Mouse (Mus musculus): ENCODE measurements around the gene Oosp1. TPM values are rescaled to one million over a fixed set of nuclear protein-coding genes. Genes with fewer than 3 reads are reported as not detected.

Gene Oosp1
- polyA plus RNA-seq, 1 experiment from 2014 or later = not detected

DNA sequence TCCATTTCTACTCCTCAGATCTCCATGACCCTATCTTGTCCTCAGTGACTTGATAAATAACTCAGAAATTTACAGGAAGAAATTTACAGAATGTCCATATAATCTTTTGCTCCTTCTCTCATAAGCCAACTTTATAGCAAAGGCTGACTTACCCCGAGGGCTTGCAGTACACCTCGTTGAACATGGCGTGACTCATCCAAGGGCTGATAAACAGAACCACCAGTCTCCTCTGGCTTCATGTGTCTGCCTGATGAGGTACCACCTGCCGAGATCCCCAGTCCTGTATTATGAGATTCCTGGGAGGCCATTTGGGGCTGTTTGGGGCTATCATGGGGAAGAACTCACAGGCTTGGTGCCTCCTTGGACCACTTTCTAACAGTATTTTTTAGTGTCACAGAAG, 51.9 kb downstream of the Oosp1 start:
- Histone ChIP-seq H3K4me3 (ENCODE audit: low read depth, low read length) (no peak overlapping the region), H3K9me3 (replicated peaks; ENCODE audit: control insufficient read depth, low read length) (no peaks in the 10 kb centered on the region), H3K4me2 (ENCODE audit: low read depth, low read length) (no peak overlapping the region), H3K27me3 (ENCODE audit: control insufficient read depth, insufficient read depth, low read depth, low read length) (no peaks in the 10 kb centered on the region), H3K36me3 (ENCODE audit: control insufficient read depth, insufficient read depth) (no peaks in the 10 kb centered on the region), H3K9ac (ENCODE audit: low read depth, low read length) (no peak overlapping the region), H3K27ac (ENCODE audit: low read length) (no peak overlapping the region), H3K4me1 (ENCODE audit: control insufficient read depth, low read depth, low read length) (no peaks in the 10 kb centered on the region)
- WGBS (ENCODE audit: insufficient replicate concordance) = 44% methylated on average over 4 of the region's 4 CpGs
- no peak for ATAC-seq (ENCODE audit: low read depth)

DNA sequence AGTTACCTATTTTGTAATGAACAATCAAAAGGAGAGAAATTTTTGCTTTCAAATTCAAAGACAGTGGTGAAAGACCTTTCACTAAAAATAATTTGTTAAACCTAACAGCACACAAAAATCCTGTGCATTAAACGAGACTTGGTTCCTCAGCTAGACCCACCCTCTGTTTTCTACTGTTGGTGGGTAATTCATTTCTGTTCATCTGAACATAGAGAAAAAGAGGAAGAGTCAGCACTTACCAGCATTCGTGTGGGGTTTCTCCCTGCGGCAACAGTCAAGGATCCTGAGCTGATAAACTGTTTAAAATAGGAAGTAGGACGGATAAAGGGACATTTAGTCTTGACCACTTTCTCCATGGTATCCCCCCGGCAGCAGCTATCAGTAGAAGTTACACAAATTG, 55.4 kb downstream of the Oosp1 start:
- H3K4me1 ChIP-seq (ENCODE audit: control insufficient read depth, low read depth, low read length) = no peaks in the 10 kb centered on the region
- H3K9me3 ChIP-seq (replicated peaks; ENCODE audit: control insufficient read depth, low read length) = no peaks in the 10 kb centered on the region
- H3K27me3 ChIP-seq (ENCODE audit: control insufficient read depth, insufficient read depth, low read depth, low read length) = no peaks in the 10 kb centered on the region
- no peak overlapping the region for H3K27ac ChIP-seq (ENCODE audit: low read length)
- 23% methylated on average over 5 of the region's 5 CpGs for WGBS (ENCODE audit: insufficient replicate concordance)
- H3K4me3 ChIP-seq (ENCODE audit: low read depth, low read length) = no peak overlapping the region
- no peak for ATAC-seq (ENCODE audit: low read depth)
- no peak overlapping the region for H3K9ac ChIP-seq (ENCODE audit: low read depth, low read length)
- no peak overlapping the region for H3K4me2 ChIP-seq (ENCODE audit: low read depth, low read length)
- H3K36me3 ChIP-seq (ENCODE audit: control insufficient read depth, insufficient read depth) = no peaks in the 10 kb centered on the region

DNA sequence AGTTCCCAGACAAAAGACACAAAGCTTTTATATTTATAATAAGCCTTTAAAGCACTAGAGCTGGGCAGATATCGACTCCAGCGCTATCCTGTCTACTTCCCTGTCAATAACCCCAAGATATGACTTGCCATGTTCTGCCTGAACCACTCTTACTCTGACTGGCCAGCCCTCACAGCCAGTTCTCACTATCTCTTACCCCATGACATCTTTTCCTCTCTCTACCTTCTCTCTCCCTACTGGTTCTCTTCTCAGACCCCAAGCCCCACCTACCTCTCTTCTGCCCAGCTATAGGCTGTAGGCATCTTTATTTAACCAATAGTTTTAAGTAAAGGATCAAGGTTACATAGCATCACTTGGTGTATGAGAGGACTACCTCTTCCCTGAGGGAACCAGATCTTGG, 56.6 kb downstream of the Oosp1 start:
- no peak overlapping the region for H3K9ac ChIP-seq (ENCODE audit: low read depth, low read length)
- H3K4me2 ChIP-seq (ENCODE audit: low read depth, low read length) = no peak overlapping the region
- H3K27me3 ChIP-seq (ENCODE audit: control insufficient read depth, insufficient read depth, low read depth, low read length) = no peaks in the 10 kb centered on the region
- H3K4me3 ChIP-seq (ENCODE audit: low read depth, low read length) = no peak overlapping the region
- H3K36me3 ChIP-seq (ENCODE audit: control insufficient read depth, insufficient read depth) = no peaks in the 10 kb centered on the region
- H3K9me3 ChIP-seq (replicated peaks; ENCODE audit: control insufficient read depth, low read length) = no peaks in the 10 kb centered on the region
- H3K4me1 ChIP-seq (ENCODE audit: control insufficient read depth, low read depth, low read length) = no peaks in the 10 kb centered on the region
- ATAC-seq (ENCODE audit: low read depth) = no peak
- WGBS (ENCODE audit: insufficient replicate concordance) = 52% methylated on average over 2 of the region's 2 CpGs
- H3K27ac ChIP-seq (ENCODE audit: low read length) = no peak overlapping the region

DNA sequence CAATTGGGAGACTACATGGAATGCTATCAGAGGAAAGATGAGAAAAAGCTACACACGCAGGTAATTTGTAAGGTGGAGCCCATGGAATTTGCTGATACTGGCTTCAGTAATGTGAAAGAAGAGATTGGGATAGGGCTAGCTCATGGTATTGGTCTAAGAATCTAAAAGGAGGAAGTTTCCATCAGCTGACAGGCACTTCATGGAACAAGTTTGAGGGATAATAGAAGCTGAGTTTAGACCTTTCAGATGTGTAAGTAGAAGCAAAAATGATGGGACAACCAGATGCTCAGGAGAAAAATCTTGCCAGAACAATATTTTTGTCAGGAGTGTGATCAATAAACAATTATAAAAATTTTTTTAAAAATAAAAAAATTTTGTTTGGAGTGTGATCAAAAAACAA, 57.2 kb downstream of the Oosp1 start:
- no peaks in the 10 kb centered on the region for H3K27me3 ChIP-seq (ENCODE audit: control insufficient read depth, insufficient read depth, low read depth, low read length)
- H3K9me3 ChIP-seq (replicated peaks; ENCODE audit: control insufficient read depth, low read length) = no peaks in the 10 kb centered on the region
- H3K4me3 ChIP-seq (ENCODE audit: low read depth, low read length) = no peak overlapping the region
- no peaks in the 10 kb centered on the region for H3K4me1 ChIP-seq (ENCODE audit: control insufficient read depth, low read depth, low read length)
- H3K36me3 ChIP-seq (ENCODE audit: control insufficient read depth, insufficient read depth) = no peaks in the 10 kb centered on the region
- no peak overlapping the region for H3K4me2 ChIP-seq (ENCODE audit: low read depth, low read length)
- H3K9ac ChIP-seq (ENCODE audit: low read depth, low read length) = no peak overlapping the region
- no peak for ATAC-seq (ENCODE audit: low read depth)
- H3K27ac ChIP-seq (ENCODE audit: low read length) = no peak overlapping the region
- 74% methylated on average over 1 of the region's 1 CpGs for WGBS (ENCODE audit: insufficient replicate concordance)

DNA sequence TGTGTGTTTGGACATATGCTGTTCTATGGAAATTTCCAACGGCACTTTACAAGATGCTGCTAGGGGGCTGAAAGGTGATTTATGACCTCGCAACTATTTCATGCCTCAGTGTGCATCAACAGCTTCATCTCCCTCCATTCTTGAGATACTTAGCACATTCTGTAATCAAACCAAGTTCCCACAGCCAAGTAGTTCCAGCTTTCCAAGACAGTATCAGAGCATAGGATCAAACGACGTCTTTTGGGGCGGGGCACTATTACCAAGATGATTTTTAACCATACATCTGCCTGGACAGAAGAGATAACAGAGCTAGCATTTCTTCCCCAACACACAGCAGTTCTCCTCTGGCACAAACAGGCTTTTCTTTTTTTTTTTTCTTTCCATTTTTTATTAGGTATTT, 65.7 kb downstream of the Oosp1 start:
- Histone ChIP-seq H3K36me3 (ENCODE audit: control insufficient read depth, insufficient read depth) (no peaks in the 10 kb centered on the region), H3K27me3 (ENCODE audit: control insufficient read depth, insufficient read depth, low read depth, low read length) (no peaks in the 10 kb centered on the region), H3K9ac (ENCODE audit: low read depth, low read length) (no peak overlapping the region), H3K4me3 (ENCODE audit: low read depth, low read length) (no peak overlapping the region), H3K4me2 (ENCODE audit: low read depth, low read length) (no peak overlapping the region), H3K27ac (ENCODE audit: low read length) (no peak overlapping the region), H3K9me3 (replicated peaks; ENCODE audit: control insufficient read depth, low read length) (no peaks in the 10 kb centered on the region), H3K4me1 (ENCODE audit: control insufficient read depth, low read depth, low read length) (peaks cover 7% of the 10 kb centered on the region)
- ATAC-seq (ENCODE audit: low read depth) = peak; percentile 93
- 30% methylated on average over 5 of the region's 5 CpGs for WGBS (ENCODE audit: insufficient replicate concordance)

DNA sequence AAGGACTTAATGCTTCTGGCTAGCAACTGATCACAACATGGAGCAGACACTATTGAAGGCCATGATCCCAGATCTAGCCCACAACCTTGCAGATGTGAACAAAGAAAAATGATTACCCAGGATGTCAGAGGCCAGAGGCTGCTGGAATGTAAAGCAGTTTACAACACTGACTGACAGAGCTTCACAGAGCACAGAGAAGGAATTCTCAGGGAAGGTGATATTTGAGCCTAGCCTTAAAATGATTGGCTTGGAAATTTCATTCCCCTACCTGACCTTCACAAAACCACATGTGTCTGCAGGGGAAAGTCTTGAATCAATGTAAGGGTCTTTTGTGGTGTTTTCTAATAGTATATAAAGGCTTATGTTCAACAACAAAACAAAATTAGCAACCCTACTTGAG, 66.2 kb downstream of the Oosp1 start:
- no peaks in the 10 kb centered on the region for H3K36me3 ChIP-seq (ENCODE audit: control insufficient read depth, insufficient read depth)
- H3K4me2 ChIP-seq (ENCODE audit: low read depth, low read length) = no peak overlapping the region
- no peaks in the 10 kb centered on the region for H3K9me3 ChIP-seq (replicated peaks; ENCODE audit: control insufficient read depth, low read length)
- no peak overlapping the region for H3K27ac ChIP-seq (ENCODE audit: low read length)
- H3K4me1 ChIP-seq (ENCODE audit: control insufficient read depth, low read depth, low read length) = peaks cover 7% of the 10 kb centered on the region
- no peak overlapping the region for H3K9ac ChIP-seq (ENCODE audit: low read depth, low read length)
- no peak overlapping the region for H3K4me3 ChIP-seq (ENCODE audit: low read depth, low read length)
- H3K27me3 ChIP-seq (ENCODE audit: control insufficient read depth, insufficient read depth, low read depth, low read length) = no peaks in the 10 kb centered on the region
- no peak for ATAC-seq (ENCODE audit: low read depth)

DNA sequence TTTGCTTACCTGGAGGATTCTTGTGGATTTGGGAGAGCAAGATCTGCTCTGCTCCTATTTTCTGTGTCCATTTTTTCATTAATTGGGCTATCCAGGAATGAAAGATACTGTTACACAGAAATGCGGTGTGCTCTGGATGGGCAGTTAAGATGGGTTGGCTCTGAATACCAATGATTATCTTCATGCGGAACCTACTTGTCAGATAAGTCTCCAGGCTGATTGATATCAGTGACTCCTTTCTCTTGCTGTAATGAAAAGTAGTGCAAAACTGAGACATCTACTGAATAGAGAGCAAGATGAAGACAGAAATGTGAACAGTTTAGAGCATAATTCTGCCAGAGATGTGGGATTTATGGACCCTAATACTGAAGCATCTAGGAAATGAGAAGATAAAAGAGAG, 67.4 kb downstream of the Oosp1 start, which contains the start of gene Ms4a2:
Ms4a2 (minus strand) TSS at position 169 of the 400 bp plus-strand sequence.
- 46% methylated on average over 2 of the region's 2 CpGs for WGBS (ENCODE audit: insufficient replicate concordance)
- Histone ChIP-seq H3K27ac (ENCODE audit: low read length) (no peak within 1 kb of the TSS), H3K27me3 (ENCODE audit: control insufficient read depth, insufficient read depth, low read depth, low read length) (no peaks in the 10 kb centered on the region), H3K36me3 (ENCODE audit: control insufficient read depth, insufficient read depth) (no peaks in the 10 kb centered on the region), H3K9ac (ENCODE audit: low read depth, low read length) (no peak within 1 kb of the TSS), H3K4me1 (ENCODE audit: control insufficient read depth, low read depth, low read length) (peaks cover 9% of the 10 kb centered on the region), H3K4me3 (ENCODE audit: low read depth, low read length) (no peak within 1 kb of the TSS), H3K9me3 (replicated peaks; ENCODE audit: control insufficient read depth, low read length) (no peaks in the 10 kb centered on the region), H3K4me2 (ENCODE audit: low read depth, low read length) (no peak within 1 kb of the TSS)
- ATAC-seq (ENCODE audit: low read depth) = no peak

DNA sequence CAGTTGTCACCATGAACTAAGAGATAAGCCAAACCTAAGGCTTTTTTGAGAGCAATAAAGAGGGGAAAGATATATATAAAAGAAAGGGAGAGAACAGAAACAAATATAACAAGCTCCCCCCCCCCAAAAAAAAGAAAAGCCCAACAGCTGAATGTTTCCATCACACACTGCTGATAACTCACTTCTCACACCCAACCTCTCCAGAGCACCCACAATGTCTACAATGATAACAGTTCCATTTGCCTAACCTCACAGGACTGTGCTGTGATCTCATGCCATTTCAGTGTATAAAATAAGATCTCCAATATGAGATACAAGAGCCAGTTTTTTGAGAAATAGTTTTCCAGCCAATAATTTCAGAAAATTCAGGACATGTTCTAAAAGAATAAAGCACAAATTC, 73.0 kb downstream of the Oosp1 start:
- ATAC-seq (ENCODE audit: low read depth) = peak; percentile 80
- Histone ChIP-seq H3K27ac (ENCODE audit: low read length) (no peak overlapping the region), H3K9me3 (replicated peaks; ENCODE audit: control insufficient read depth, low read length) (no peaks in the 10 kb centered on the region), H3K4me2 (ENCODE audit: low read depth, low read length) (no peak overlapping the region), H3K4me1 (ENCODE audit: control insufficient read depth, low read depth, low read length) (peaks cover 6% of the 10 kb centered on the region), H3K36me3 (ENCODE audit: control insufficient read depth, insufficient read depth) (no peaks in the 10 kb centered on the region), H3K4me3 (ENCODE audit: low read depth, low read length) (no peak overlapping the region), H3K27me3 (ENCODE audit: control insufficient read depth, insufficient read depth, low read depth, low read length) (no peaks in the 10 kb centered on the region), H3K9ac (ENCODE audit: low read depth, low read length) (no peak overlapping the region)
